Mouse (Mus musculus) testis, adult 2 months (tissue): ENCODE results near the gene Kctd3. TPM values are rescaled to one million over a fixed set of nuclear protein-coding genes. Genes with fewer than 3 reads are reported as not detected.
A peak's percentile ranks its signal among the peaks of the same experiment; 100 is the strongest.

Experiments
- H3K27ac ChIP-seq: fragments of 200-500 bp; 2 replicates; pipeline ENCODE4 v1.5.1; 2012; ENCODE audit warnings: low read depth, low read length; ENCODE audit not compliant: control insufficient read depth, insufficient read depth
- H3K27me3 ChIP-seq: fragments of 200-500 bp; 2 replicates; pipeline ENCODE4 v1.6.1; 2012; ENCODE audit warnings: mild to moderate bottlenecking, low read length, moderate library complexity; ENCODE audit not compliant: control insufficient read depth, insufficient read depth
- H3K36me3 ChIP-seq: fragments of 200-500 bp; 2 replicates; pipeline ENCODE4 v1.6.1; 2012; ENCODE audit warnings: mild to moderate bottlenecking, low read length; ENCODE audit not compliant: control insufficient read depth, insufficient read depth
- H3K4me1 ChIP-seq: fragments of 200-500 bp; 2 replicates; pipeline ENCODE4 v1.6.1; 2012; ENCODE audit warnings: low read length; ENCODE audit not compliant: control insufficient read depth, insufficient read depth
- H3K4me3 ChIP-seq: fragments of 200-500 bp; 2 replicates; pipeline ENCODE4 v1.5.1; 2012; ENCODE audit warnings: low read depth, mild to moderate bottlenecking, low read length, moderate library complexity, mixed read lengths; ENCODE audit not compliant: control insufficient read depth
- CTCF ChIP-seq: fragments of 200-500 bp; IDR thresholded peaks from 2 replicates; pipeline ENCODE4 v1.5.1; 2012; ENCODE audit warnings: low read depth, mild to moderate bottlenecking, inconsistent platforms, low read length, moderate library complexity; ENCODE audit not compliant: control insufficient read depth, insufficient read depth, insufficient replicate concordance
- POLR2A ChIP-seq: fragments of 200-500 bp; IDR thresholded peaks from 2 replicates; pipeline ENCODE4 v1.6.1; 2012; ENCODE audit warnings: low read depth, mild to moderate bottlenecking, inconsistent platforms, low read length, moderate library complexity; ENCODE audit not compliant: control insufficient read depth
- polyA plus RNA-seq: library from polyadenylated mRNA; depleted of rRNA; stranded (reverse); fragments of >200 nt; gene quantifications from 2 replicates; pipeline ENCODE4 v1.2.3, GENCODE M21; 2012

Gene Kctd3
- polyA plus RNA-seq, 1 experiment, result 16.8 TPM

- Histone ChIP-seq H3K27me3 (no peaks in the 10 kb centered on the region), H3K36me3 (no peaks in the 10 kb centered on the region), H3K27ac (no peak overlapping the region), H3K4me1 (peaks cover 5% of the 10 kb centered on the region), H3K4me3 (peak overlapping the region; percentile 77)
- TF ChIP-seq CTCF (no peak), POLR2A (no peak)
Measured at GRCm38 (mm10) chr1:189006826-189007225, 815 bp downstream of the Kctd3 start.

GRCm38 (mm10) chr1:189006267-189006666 is 1.4 kb downstream of the Kctd3 start:
- Histone ChIP-seq H3K27ac (no peak overlapping the region), H3K4me3 (no peak overlapping the region)
- no peak for TF ChIP-seq CTCF
- no peak for TF ChIP-seq POLR2A

GRCm38 (mm10) chr1:189004774-189005173 is 2.9 kb downstream of the Kctd3 start:
- Histone ChIP-seq H3K27ac (no peak overlapping the region), H3K4me1 (peaks cover 5% of the 10 kb centered on the region), H3K4me3 (no peak overlapping the region), H3K36me3 (no peaks in the 10 kb centered on the region), H3K27me3 (no peaks in the 10 kb centered on the region)
- TF ChIP-seq POLR2A, result no peak
- TF ChIP-seq CTCF, result no peak

More at GRCm38 (mm10) chr1:189006267-189006666, 1.4 kb downstream of the Kctd3 start:
- Histone ChIP-seq H3K4me1 (peaks cover 5% of the 10 kb centered on the region), H3K36me3 (no peaks in the 10 kb centered on the region), H3K27me3 (no peaks in the 10 kb centered on the region)

- Histone ChIP-seq H3K4me3 (no peak overlapping the region), H3K4me1 (peaks cover 1% of the 10 kb centered on the region), H3K36me3 (0 out of 2 replicates have a peak, but pooled peaks cover under 1% of the 10 kb centered on the region), H3K27ac (no peak overlapping the region), H3K27me3 (no peaks in the 10 kb centered on the region)
- TF ChIP-seq POLR2A (no peak), CTCF (no peak)
Measured at GRCm38 (mm10) chr1:189001815-189002214, 5.8 kb downstream of the Kctd3 start.

- Histone ChIP-seq H3K4me1 (no peaks in the 10 kb centered on the region; the same call in 1 of the 2 replicates), H3K36me3 (peaks cover 4% of the 10 kb centered on the region; the same call in 1 of the 2 replicates), H3K4me3 (no peak overlapping the region), H3K27ac (no peak overlapping the region), H3K27me3 (no peaks in the 10 kb centered on the region)
- TF ChIP-seq CTCF, result no peak
Measured at GRCm38 (mm10) chr1:188999981-189000380, 7.7 kb downstream of the Kctd3 start.

- H3K27ac ChIP-seq, result no peak overlapping the region
- peaks cover 6% of the 10 kb centered on the region; the same call in 1 of the 2 replicates for H3K36me3 ChIP-seq
Measured at GRCm38 (mm10) chr1:188997921-188998320, 9.7 kb downstream of the Kctd3 start.

GRCm38 (mm10) chr1:188993218-188993617 is 14.4 kb downstream of the Kctd3 start:
- H3K36me3 ChIP-seq, result peaks cover 10% of the 10 kb centered on the region; the same call in 1 of the 2 replicates
- no peak overlapping the region for H3K4me3 ChIP-seq
- H3K27me3 ChIP-seq, result no peaks in the 10 kb centered on the region
- no peak overlapping the region for H3K27ac ChIP-seq
- no peaks in the 10 kb centered on the region for H3K4me1 ChIP-seq
- TF ChIP-seq CTCF (no peak), POLR2A (no peak)

More at GRCm38 (mm10) chr1:188997921-188998320, 9.7 kb downstream of the Kctd3 start:
- Histone ChIP-seq H3K4me3 (no peak overlapping the region), H3K4me1 (no peaks in the 10 kb centered on the region), H3K27me3 (no peaks in the 10 kb centered on the region)
- no peak for TF ChIP-seq CTCF
- no peak for TF ChIP-seq POLR2A

GRCm38 (mm10) chr1:188980050-188980449 is 27.6 kb downstream of the Kctd3 start:
- H3K27me3 ChIP-seq, result no peaks in the 10 kb centered on the region
- no peak overlapping the region for H3K27ac ChIP-seq
- no peak overlapping the region for H3K4me3 ChIP-seq
- H3K4me1 ChIP-seq, result no peaks in the 10 kb centered on the region
- peaks cover 4% of the 10 kb centered on the region for H3K36me3 ChIP-seq
- TF ChIP-seq CTCF (peak; percentile 64; the same call in 1 of the 2 replicates), POLR2A (no peak)
